In genomic region chr8:94390910-94391309, GRCm38 (mm10) we compare ENCODE assay signal across 26 mouse cellular contexts. TPM values are rescaled to one million over a fixed set of nuclear protein-coding genes. Genes with fewer than 3 reads are reported as not detected.
"Had no signal": no experiment of that assay in that cellular context is flagged by ENCODE, and none has a peak within 500 bp of the region (broad histone marks: within the 10 kb centered on the region; RNA-seq: fewer than 3 reads in every experiment).

No protein-coding gene starts in this region.

- H3K4me3 ChIP-seq: gastrocnemius, adult 2 months; heart, adult 2 months; heart, embryonic 10.5 days; heart, embryonic 12.5 days; hindbrain, embryonic 10.5 days; hindbrain, embryonic 12.5 days; intestine, embryonic 15.5 days; layer of hippocampus, adult 2 months; left cerebral cortex, adult 2 months; limb, embryonic 13.5 days; limb, embryonic 15.5 days; liver, embryonic 13.5 days; liver, embryonic 15.5 days had no signal

- ATAC-seq: hindbrain, embryonic 16.5 days; inflammation-experienced regulatory T-cells, adult 6 months; intestine, embryonic 15.5 days; intestine, postnatal 0 days had no signal

- H3K27ac ChIP-seq: gastrocnemius, adult 2 months; heart, adult 2 months; heart, embryonic 10.5 days; hindbrain, embryonic 10.5 days; hindbrain, embryonic 12.5 days; hindbrain, embryonic 14.5 days; intestine, embryonic 15.5 days; layer of hippocampus, adult 2 months; left cerebral cortex, adult 2 months; limb, embryonic 13.5 days; limb, embryonic 15.5 days; liver, embryonic 13.5 days; liver, embryonic 15.5 days had no signal

- H3K9ac ChIP-seq: heart, embryonic 12.5 days; hindbrain, embryonic 12.5 days; hindbrain, embryonic 14.5 days; intestine, embryonic 15.5 days; limb, embryonic 13.5 days; limb, embryonic 15.5 days; liver, embryonic 13.5 days; liver, embryonic 15.5 days had no signal

- DNase-seq: gastrocnemius, adult 2 months; gastrocnemius, postnatal 10 days; gastrocnemius, postnatal 25 days; heart, adult 2 months; heart, postnatal 10 days; heart, postnatal 4 days; kidney, adult 18-20 months; kidney, adult 8-10 months; kidney, postnatal 10 days; kidney, postnatal 25 days; kidney, postnatal 4 days; liver, embryonic 13.5 days had no signal

- H3K4me2 ChIP-seq: heart, embryonic 12.5 days; hindbrain, embryonic 12.5 days; hindbrain, embryonic 14.5 days; intestine, embryonic 15.5 days; limb, embryonic 13.5 days; limb, embryonic 15.5 days; liver, embryonic 13.5 days; liver, embryonic 15.5 days had no signal

- H3K27me3 ChIP-seq: heart, embryonic 12.5 days; hindbrain, embryonic 12.5 days; intestine, embryonic 15.5 days; limb, embryonic 13.5 days; limb, embryonic 15.5 days; liver, embryonic 13.5 days; liver, embryonic 15.5 days had no signal

- H3K9me3 ChIP-seq: heart, embryonic 10.5 days; heart, embryonic 12.5 days; hindbrain, embryonic 10.5 days; hindbrain, embryonic 12.5 days; intestine, embryonic 15.5 days; limb, embryonic 13.5 days; limb, embryonic 15.5 days; liver, embryonic 13.5 days; liver, embryonic 15.5 days had no signal

RNA-seq across cellular contexts. Expression of gene Nlrc5, which starts 43.2 kb away (rescaled TPM):
- polyA plus RNA-seq: heart, embryonic 10.5 days had no signal
